Mouse (Mus musculus) embryonic facial prominence, embryonic 11.5 days (tissue): ENCODE results near the gene Pax8. TPM values are rescaled to one million over a fixed set of nuclear protein-coding genes. Genes with fewer than 3 reads are reported as not detected.

Experiments used
- ATAC-seq: fragments of 200-750 bp; cut with Nextera tagmentation; replicated peaks from 2 replicates; pipeline ENCODE4 v1.8.0; 2017; ENCODE audit warnings: low read depth; ENCODE audit not compliant: insufficient number of reproducible peaks, low FRiP score, low TSS enrichment
- DNase-seq: peaks from one replicate; pipeline ENCODE4 v3.0.0-alpha.2; 2015; ENCODE audit warnings: low spot score
- H3K27ac ChIP-seq: fragments of 300-500 bp; sonication (generic); replicated peaks from 2 replicates; pipeline ENCODE4 v1.5.1; 2014; ENCODE audit warnings: mild to moderate bottlenecking, low read depth, low read length, control low read depth
- H3K27me3 ChIP-seq: fragments of 300-500 bp; sonication (generic); 2 replicates; pipeline ENCODE4 v1.6.1; 2014; ENCODE audit warnings: mild to moderate bottlenecking, low read length, moderate library complexity, mixed read lengths; ENCODE audit not compliant: control insufficient read depth, insufficient read depth
- H3K36me3 ChIP-seq: fragments of 300-500 bp; sonication (generic); replicated peaks from 2 replicates; pipeline ENCODE4 v1.6.1; 2014; ENCODE audit warnings: low read depth, mild to moderate bottlenecking, low read length, moderate library complexity, mixed read lengths; ENCODE audit not compliant: control insufficient read depth, insufficient read depth
- H3K4me1 ChIP-seq: fragments of 300-500 bp; sonication (generic); 2 replicates; pipeline ENCODE4 v1.6.1; 2014; ENCODE audit warnings: low read length, mixed read lengths; ENCODE audit not compliant: control insufficient read depth, insufficient read depth
- H3K4me2 ChIP-seq: fragments of 300-500 bp; sonication (generic); 2 replicates; pipeline ENCODE4 v1.6.1; 2014; ENCODE audit warnings: low read depth, mild to moderate bottlenecking, control low read depth, low read length, moderate library complexity
- H3K4me3 ChIP-seq: fragments of 300-500 bp; sonication (generic); 2 replicates; pipeline ENCODE4 v1.5.1; 2014; ENCODE audit warnings: low read depth, low read length, control low read depth
- H3K9ac ChIP-seq: fragments of 300-500 bp; sonication (generic); replicated peaks from 2 replicates; pipeline ENCODE4 v1.6.1; 2014; ENCODE audit warnings: mild to moderate bottlenecking, control low read depth, low read length
- H3K9me3 ChIP-seq: fragments of 300-500 bp; sonication (generic); replicated peaks from 2 replicates; pipeline ENCODE4 v1.6.1; 2016; ENCODE audit warnings: mild to moderate bottlenecking, low read length, inconsistent platforms, mixed read lengths; ENCODE audit not compliant: control insufficient read depth
- WGBS: fragments of 180-500 bp; shearing (Covaris S2); extraction: QIAGEN DNeasy Blood & Tissue Kit; methylation state at CpG from one replicate; pipeline ENCODE4 v1.1.7; 2014; 5-methylcytosine and 5-hydroxymethylcytosine counted together
- polyA plus RNA-seq: library from polyadenylated mRNA; unstranded; fragments of >200 nt; fragmentation: Nextera tagmentation; extraction: Ambion mirVana; gene quantifications from 2 replicates; pipeline ENCODE4 v1.2.1, GENCODE M21; 2014

Pax8 gene
- polyA plus RNA-seq, 1 experiment from 2014 or later: 0.98 TPM

- WGBS: 78% methylated on average over 4 of the region's 4 CpGs
- H3K4me3 ChIP-seq: no peak overlapping the region
- no peak overlapping the region for H3K4me2 ChIP-seq
- H3K9ac ChIP-seq: no peak overlapping the region
- no peaks in the 10 kb centered on the region for H3K9me3 ChIP-seq
- DNase-seq: no peak
- H3K36me3 ChIP-seq: no peaks in the 10 kb centered on the region
- no peak overlapping the region for H3K27ac ChIP-seq
- no peaks in the 10 kb centered on the region for H3K27me3 ChIP-seq
- ATAC-seq: no peak
- no peaks in the 10 kb centered on the region for H3K4me1 ChIP-seq
Measured at GRCm38 (mm10) chr2:24417564-24417963, 57.8 kb downstream of the Pax8 start.

- WGBS: 16% methylated on average over 2 of the region's 2 CpGs
Measured at GRCm38 (mm10) chr2:24417106-24417505, 58.3 kb downstream of the Pax8 start.

GRCm38 (mm10) chr2:24416668-24417067 lies 58.7 kb downstream of the Pax8 start:
- WGBS: 12% methylated on average over 9 of the region's 9 CpGs
- H3K27ac ChIP-seq: no peak overlapping the region

More at GRCm38 (mm10) chr2:24417106-24417505, 58.3 kb downstream of the Pax8 start:
- H3K4me3 ChIP-seq: no peak overlapping the region
- ATAC-seq: no peak
- H3K4me1 ChIP-seq: no peaks in the 10 kb centered on the region
- no peak overlapping the region for H3K4me2 ChIP-seq
- no peak overlapping the region for H3K27ac ChIP-seq
- no peaks in the 10 kb centered on the region for H3K9me3 ChIP-seq
- H3K36me3 ChIP-seq: no peaks in the 10 kb centered on the region
- DNase-seq: no peak
- H3K9ac ChIP-seq: no peak overlapping the region
- H3K27me3 ChIP-seq: no peaks in the 10 kb centered on the region

GRCm38 (mm10) chr2:24413677-24414076 lies 61.7 kb downstream of the Pax8 start:
- H3K27me3 ChIP-seq: no peaks in the 10 kb centered on the region
- H3K4me3 ChIP-seq: no peak overlapping the region
- WGBS: 76% methylated on average over 4 of the region's 4 CpGs
- H3K36me3 ChIP-seq: no peaks in the 10 kb centered on the region
- H3K9me3 ChIP-seq: no peaks in the 10 kb centered on the region
- no peak overlapping the region for H3K9ac ChIP-seq
- H3K4me1 ChIP-seq: no peaks in the 10 kb centered on the region
- ATAC-seq: no peak
- no peak for DNase-seq
- H3K27ac ChIP-seq: no peak overlapping the region
- no peak overlapping the region for H3K4me2 ChIP-seq

More at GRCm38 (mm10) chr2:24416668-24417067, 58.7 kb downstream of the Pax8 start:
- ATAC-seq: 0 out of 2 replicates have a peak, but pooled peaks have one; percentile 39
- H3K4me2 ChIP-seq: no peak overlapping the region
- H3K9ac ChIP-seq: no peak overlapping the region
- no peak for DNase-seq
- no peak overlapping the region for H3K4me3 ChIP-seq
- H3K9me3 ChIP-seq: no peaks in the 10 kb centered on the region
- no peaks in the 10 kb centered on the region for H3K4me1 ChIP-seq
- no peaks in the 10 kb centered on the region for H3K27me3 ChIP-seq
- H3K36me3 ChIP-seq: no peaks in the 10 kb centered on the region

- Histone ChIP-seq H3K9me3 (no peaks in the 10 kb centered on the region), H3K4me2 (no peak overlapping the region), H3K27ac (no peak overlapping the region), H3K4me1 (no peaks in the 10 kb centered on the region), H3K36me3 (no peaks in the 10 kb centered on the region), H3K9ac (no peak overlapping the region), H3K4me3 (no peak overlapping the region), H3K27me3 (no peaks in the 10 kb centered on the region)
- no peak for DNase-seq
- 65% methylated on average over 3 of the region's 3 CpGs for WGBS
- ATAC-seq: no peak
Measured at GRCm38 (mm10) chr2:24413172-24413571, 62.2 kb downstream of the Pax8 start.

GRCm38 (mm10) chr2:24409166-24409565 lies 66.2 kb downstream of the Pax8 start:
- Histone ChIP-seq H3K27me3 (no peaks in the 10 kb centered on the region), H3K4me2 (no peak overlapping the region), H3K4me1 (no peaks in the 10 kb centered on the region), H3K9me3 (no peaks in the 10 kb centered on the region), H3K27ac (no peak overlapping the region), H3K9ac (no peak overlapping the region), H3K36me3 (no peaks in the 10 kb centered on the region), H3K4me3 (no peak overlapping the region)
- ATAC-seq (peak; percentile 36; the same call in 1 of the 2 replicates), DNase-seq (peak; percentile 78)
- 7% methylated on average over 2 of the region's 2 CpGs for whole genome bisulfite sequencing

GRCm38 (mm10) chr2:24407701-24408485 lies 67.5 kb downstream of the Pax8 start:
- no peak overlapping the region for H3K9ac ChIP-seq
- H3K36me3 ChIP-seq: no peaks in the 10 kb centered on the region
- 25% methylated on average over 4 of the region's 4 CpGs for WGBS
- no peaks in the 10 kb centered on the region for H3K27me3 ChIP-seq
- H3K4me1 ChIP-seq: no peaks in the 10 kb centered on the region
- no peak overlapping the region for H3K4me2 ChIP-seq
- no peak for DNase-seq
- H3K27ac ChIP-seq: no peak overlapping the region
- no peak overlapping the region for H3K4me3 ChIP-seq
- no peak for ATAC-seq
- H3K9me3 ChIP-seq: no peaks in the 10 kb centered on the region

GRCm38 (mm10) chr2:24405345-24406012 lies 69.9 kb downstream of the Pax8 start:
- Histone ChIP-seq H3K4me2 (peak overlapping the region; percentile 38), H3K9ac (no peak overlapping the region), H3K27ac (no peak overlapping the region), H3K27me3 (no peaks in the 10 kb centered on the region), H3K9me3 (no peaks in the 10 kb centered on the region), H3K4me1 (no peaks in the 10 kb centered on the region), H3K4me3 (no peak overlapping the region), H3K36me3 (no peaks in the 10 kb centered on the region)
- peak; percentile 58; the same call in 1 of the 2 replicates for ATAC-seq
- WGBS: 10% methylated on average over 23 of the region's 23 CpGs
- peak; percentile 86 for DNase-seq
